Mouse (Mus musculus) bone marrow, adult 2 months (tissue): ENCODE measurements around the gene Ercc8.

Experiments used
- CTCF ChIP-seq: fragments of 200-500 bp; IDR thresholded peaks from 2 replicates; pipeline ENCODE4 v1.5.1; 2011; ENCODE audit warnings: low read length, control low read depth; ENCODE audit not compliant: control insufficient read depth, insufficient read depth
- POLR2A ChIP-seq: fragments of 200-500 bp; IDR thresholded peaks from 2 replicates; pipeline ENCODE4 v1.6.1; 2011; ENCODE audit warnings: low read depth, mild to moderate bottlenecking, control low read depth, low read length, borderline replicate concordance; ENCODE audit not compliant: control insufficient read depth

- no peak for TF ChIP-seq CTCF
- no peak for TF ChIP-seq POLR2A
Observed at GRCm38 (mm10) chr13:108135617-108136016, 22.9 kb upstream of the Ercc8 start.
